Comparison of ENCODE assay signal across 7 mouse cellular contexts in the genomic region with DNA sequence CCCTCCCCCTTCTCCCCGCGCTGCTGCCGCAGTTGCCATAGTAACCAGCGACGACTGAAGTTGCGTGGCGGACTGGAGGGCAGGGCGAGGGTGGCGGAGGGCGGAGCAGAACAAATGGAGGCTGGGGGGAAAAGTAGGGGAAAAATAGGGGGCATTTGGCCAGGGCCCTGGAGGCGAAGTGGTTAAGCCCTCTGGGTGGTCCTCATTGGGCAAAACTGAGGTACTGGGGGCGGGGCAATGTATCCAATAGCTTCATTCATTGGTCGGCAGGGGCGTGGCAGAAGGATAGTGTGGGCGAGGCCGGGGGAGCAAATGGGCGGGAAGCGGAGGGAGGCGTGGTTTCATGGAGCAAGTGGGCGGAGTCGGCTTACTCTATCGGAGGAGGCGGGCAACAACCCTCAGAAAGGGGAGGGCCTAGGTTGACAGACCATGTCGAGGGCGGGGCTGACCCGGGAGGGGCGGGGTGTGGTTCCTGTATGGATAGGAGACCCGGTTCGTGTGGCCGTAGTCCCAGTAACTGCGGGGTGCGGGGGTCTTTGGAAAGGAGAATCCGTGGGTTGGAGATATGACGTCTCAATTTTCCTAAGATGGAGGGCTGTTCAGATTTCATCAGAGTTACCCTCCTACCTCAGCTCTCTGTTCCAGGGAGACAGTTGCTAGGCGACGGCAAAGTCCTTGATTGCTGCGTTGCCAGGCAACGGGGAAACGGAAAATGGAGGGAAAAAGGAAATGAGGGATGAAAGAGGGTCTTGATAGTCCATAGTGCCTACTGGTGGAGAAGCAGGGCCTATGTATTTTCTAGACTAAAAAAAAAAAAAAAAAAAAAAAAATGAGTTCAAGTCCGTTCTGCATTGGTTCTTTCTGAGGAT. TPM values are rescaled to one million over a fixed set of nuclear protein-coding genes. Genes with fewer than 3 reads are reported as not detected.
DNase-seq lines count a peak whose midpoint lies in the region; ATAC-seq lines count a peak whose summit lies in the region.

No protein-coding gene starts in this region.

- peak overlapping the region; percentile 91 for H3K4me2 ChIP-seq in midbrain, embryonic 13.5 days (replicated peaks)

- H3K9me3 ChIP-seq in embryonic facial prominence, embryonic 10.5 days = no peaks in the 10 kb centered on the region
- no peaks in the 10 kb centered on the region for H3K9me3 ChIP-seq in limb, embryonic 10.5 days (replicated peaks)
- H3K9me3 ChIP-seq in midbrain, embryonic 13.5 days = no peaks in the 10 kb centered on the region

- WGBS in embryonic facial prominence, embryonic 10.5 days = 2% methylated on average over 40 of the region's 40 CpGs
- 2% methylated on average over 40 of the region's 40 CpGs for WGBS in limb, embryonic 10.5 days
- WGBS in midbrain, embryonic 13.5 days = under 1% methylated on average over 40 of the region's 40 CpGs

- peak; percentile 82 for ATAC-seq in granulocyte monocyte progenitor cell, adult 5-6 weeks (replicated peaks; ENCODE audit: poor library complexity, severe bottlenecking)
- ATAC-seq in midbrain, embryonic 13.5 days = peak; percentile 58

- no peaks in the 10 kb centered on the region for H3K36me3 ChIP-seq in embryonic facial prominence, embryonic 10.5 days (replicated peaks)
- H3K36me3 ChIP-seq in limb, embryonic 10.5 days = no peaks in the 10 kb centered on the region
- H3K36me3 ChIP-seq in midbrain, embryonic 13.5 days = no peaks in the 10 kb centered on the region

- peaks cover 98% of the 10 kb centered on the region for H3K4me1 ChIP-seq in embryonic facial prominence, embryonic 10.5 days
- H3K4me1 ChIP-seq in limb, embryonic 10.5 days = peaks cover 95% of the 10 kb centered on the region
- H3K4me1 ChIP-seq in midbrain, embryonic 13.5 days (replicated peaks) = peaks cover 85% of the 10 kb centered on the region

- H3K27ac ChIP-seq in embryonic facial prominence, embryonic 10.5 days (replicated peaks) = peak overlapping the region; percentile 97
- peak overlapping the region; percentile 96 for H3K27ac ChIP-seq in limb, embryonic 10.5 days
- H3K27ac ChIP-seq in midbrain, embryonic 13.5 days = peak overlapping the region; percentile 97

- peak overlapping the region; percentile 86 for H3K4me3 ChIP-seq in embryonic facial prominence, embryonic 10.5 days
- H3K4me3 ChIP-seq in limb, embryonic 10.5 days = peak overlapping the region; percentile 81
- H3K4me3 ChIP-seq in midbrain, embryonic 13.5 days (replicated peaks) = peak overlapping the region; percentile 78

- peak; percentile 97 for DNase-seq in adrenal gland, postnatal 10 days
- DNase-seq in embryonic facial prominence, embryonic 10.5 days (ENCODE audit: low spot score) = peak; percentile 99
- DNase-seq in kidney, adult 11 months = peak; percentile 97
- DNase-seq in limb, embryonic 10.5 days (ENCODE audit: low spot score) = peak; percentile 98
- DNase-seq in spleen, adult 12 weeks (ENCODE audit: low spot score) = peak; percentile 85

- peak overlapping the region; percentile 92 for H3K9ac ChIP-seq in midbrain, embryonic 13.5 days (replicated peaks)

- no peaks in the 10 kb centered on the region for H3K27me3 ChIP-seq in embryonic facial prominence, embryonic 10.5 days (replicated peaks; ENCODE audit: low read depth, poor library complexity, severe bottlenecking)
- H3K27me3 ChIP-seq in limb, embryonic 10.5 days (ENCODE audit: low read depth, poor library complexity, severe bottlenecking) = no peaks in the 10 kb centered on the region
- H3K27me3 ChIP-seq in midbrain, embryonic 13.5 days = no peaks in the 10 kb centered on the region

RNA-seq across cellular contexts. Expression of a gene that starts 4.8 kb away (rescaled TPM):
- total RNA-seq in adrenal gland, postnatal 10 days (2021) = 10 to 100 TPM; 29.9 to 37.6 TPM
- polyA plus RNA-seq in embryonic facial prominence, embryonic 10.5 days (2016; fragmentation: Nextera tagmentation; extraction: Ambion mirVana) = 12.6 and 13.2 TPM in 2 replicates
- 11.4 and 12.3 TPM in 2 replicates for total RNA-seq in granulocyte monocyte progenitor cell, adult 5-6 weeks (2014; fragmentation: Nextera tagmentation)
- total RNA-seq in granulocyte monocyte progenitor cell, adult 5-6 weeks (2017) = 1.3 and 3.5 TPM in 2 replicates
- polyA plus RNA-seq in limb, embryonic 10.5 days (2016; fragmentation: Nextera tagmentation; extraction: Ambion mirVana) = 8.8 and 12.9 TPM in 2 replicates
- 34.9 and 37.2 TPM in 2 replicates for polyA plus RNA-seq in midbrain, embryonic 13.5 days (2015; fragmentation: Nextera tagmentation; extraction: Ambion mirVana)

RNA-seq across cellular contexts. Expression of a gene that starts 6.3 kb away (rescaled TPM):
- total RNA-seq in adrenal gland, postnatal 10 days (2021) = 1,000 to 10,000 TPM; 1,467 to 1,540 TPM
- polyA plus RNA-seq in embryonic facial prominence, embryonic 10.5 days (2016; fragmentation: Nextera tagmentation; extraction: Ambion mirVana) = 42.2 and 46.3 TPM in 2 replicates
- 39.7 and 55.8 TPM in 2 replicates for total RNA-seq in granulocyte monocyte progenitor cell, adult 5-6 weeks (2014; fragmentation: Nextera tagmentation)
- total RNA-seq in granulocyte monocyte progenitor cell, adult 5-6 weeks (2017) = 40.3 and 42.1 TPM in 2 replicates
- polyA plus RNA-seq in limb, embryonic 10.5 days (2016; fragmentation: Nextera tagmentation; extraction: Ambion mirVana) = 36.4 and 52.1 TPM in 2 replicates
- polyA plus RNA-seq in midbrain, embryonic 13.5 days (2015; fragmentation: Nextera tagmentation; extraction: Ambion mirVana) = 48.4 and 51.7 TPM in 2 replicates

RNA-seq across cellular contexts. Expression of a gene that starts 21.1 kb away (rescaled TPM):
- 10 to 100 TPM; 15.7 to 23.0 TPM for total RNA-seq in adrenal gland, postnatal 10 days (2021)
- polyA plus RNA-seq in embryonic facial prominence, embryonic 10.5 days (2016; fragmentation: Nextera tagmentation; extraction: Ambion mirVana) = 59.0 and 59.8 TPM in 2 replicates
- 4.6 and 24.5 TPM in 2 replicates for total RNA-seq in granulocyte monocyte progenitor cell, adult 5-6 weeks (2014; fragmentation: Nextera tagmentation)
- 16.1 and 18.0 TPM in 2 replicates for total RNA-seq in granulocyte monocyte progenitor cell, adult 5-6 weeks (2017)
- polyA plus RNA-seq in limb, embryonic 10.5 days (2016; fragmentation: Nextera tagmentation; extraction: Ambion mirVana) = 65.2 and 70.6 TPM in 2 replicates
- 27.6 and 35.4 TPM in 2 replicates for polyA plus RNA-seq in midbrain, embryonic 13.5 days (2015; fragmentation: Nextera tagmentation; extraction: Ambion mirVana)

RNA-seq across cellular contexts. Expression of a gene that starts 25.9 kb away (rescaled TPM):
- 10 to 100 TPM; 43.5 to 50.5 TPM for total RNA-seq in adrenal gland, postnatal 10 days (2021)
- polyA plus RNA-seq in embryonic facial prominence, embryonic 10.5 days (2016; fragmentation: Nextera tagmentation; extraction: Ambion mirVana) = 96.5 and 98.3 TPM in 2 replicates
- total RNA-seq in granulocyte monocyte progenitor cell, adult 5-6 weeks (2014; fragmentation: Nextera tagmentation) = 41.7 and 45.8 TPM in 2 replicates
- 30.2 and 32.3 TPM in 2 replicates for total RNA-seq in granulocyte monocyte progenitor cell, adult 5-6 weeks (2017)
- 101 and 106 TPM in 2 replicates for polyA plus RNA-seq in limb, embryonic 10.5 days (2016; fragmentation: Nextera tagmentation; extraction: Ambion mirVana)
- 74.2 and 82.2 TPM in 2 replicates for polyA plus RNA-seq in midbrain, embryonic 13.5 days (2015; fragmentation: Nextera tagmentation; extraction: Ambion mirVana)

RNA-seq across cellular contexts. Expression of a gene that starts 30.6 kb away (rescaled TPM):
- 100 to 1,000 TPM; 339 to 345 TPM for total RNA-seq in adrenal gland, postnatal 10 days (2021)
- 317 and 331 TPM in 2 replicates for polyA plus RNA-seq in embryonic facial prominence, embryonic 10.5 days (2016; fragmentation: Nextera tagmentation; extraction: Ambion mirVana)
- 288 and 367 TPM in 2 replicates for total RNA-seq in granulocyte monocyte progenitor cell, adult 5-6 weeks (2014; fragmentation: Nextera tagmentation)
- total RNA-seq in granulocyte monocyte progenitor cell, adult 5-6 weeks (2017) = 239 and 250 TPM in 2 replicates
- polyA plus RNA-seq in limb, embryonic 10.5 days (2016; fragmentation: Nextera tagmentation; extraction: Ambion mirVana) = 280 and 332 TPM in 2 replicates
- 611 and 625 TPM in 2 replicates for polyA plus RNA-seq in midbrain, embryonic 13.5 days (2015; fragmentation: Nextera tagmentation; extraction: Ambion mirVana)

Comparison
In these comparisons a context has a peak if more than half of its experiments do, and no peak if none do; other contexts are left out.
1. Peak in every context shown above with its lines: DNase-seq, ATAC-seq, H3K4me3 ChIP-seq and H3K27ac ChIP-seq.